Comparison of ENCODE assay signal across 9 mouse cellular contexts in the genomic region with DNA sequence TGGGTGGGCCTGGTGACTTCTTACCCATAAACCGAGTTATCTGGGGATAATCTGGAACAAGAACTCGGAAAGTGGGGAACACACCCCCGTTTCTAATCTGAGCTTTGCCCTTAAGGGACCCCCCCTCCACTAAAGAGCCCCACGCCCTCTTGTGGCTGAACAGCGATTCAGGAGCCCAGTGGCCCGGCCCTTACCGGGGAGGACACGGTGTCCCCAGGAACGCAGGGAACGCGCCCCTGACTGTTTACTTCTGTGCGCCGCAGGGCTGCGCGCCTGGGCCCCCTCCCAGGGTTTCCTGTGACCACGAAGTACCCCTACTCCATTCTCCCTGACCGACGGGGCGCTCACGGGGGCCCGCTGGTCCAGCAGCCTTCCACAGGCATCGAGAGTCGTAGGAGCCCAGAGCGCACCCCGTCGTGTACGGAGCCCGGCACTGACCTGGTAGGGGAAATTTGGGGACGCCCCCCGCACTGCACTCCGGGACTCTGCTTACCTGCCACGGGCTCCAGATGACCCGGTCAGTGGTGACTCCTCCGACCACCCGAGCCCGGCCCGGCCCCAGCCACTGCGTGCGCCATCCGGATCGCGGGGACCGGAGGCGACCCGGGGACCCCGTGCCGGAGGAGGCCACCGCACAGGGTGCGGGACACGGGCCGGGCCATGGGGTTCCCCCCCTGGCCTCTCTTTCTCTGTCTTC. TPM values are rescaled to one million over a fixed set of nuclear protein-coding genes. Genes with fewer than 3 reads are reported as not detected.
DNase-seq lines count a peak whose midpoint lies in the region; ATAC-seq and TF ChIP-seq lines count a peak whose summit lies in the region.
"Had no signal": no experiment of that assay in that cellular context is flagged by ENCODE, and none has a peak within 500 bp of the region (broad histone marks: within the 10 kb centered on the region; RNA-seq: fewer than 3 reads in every experiment).

No protein-coding gene starts in this region.

- peak overlapping the region; percentile 57 for H3K4me3 ChIP-seq in heart, postnatal 0 days (ENCODE audit: low read depth, low read length)
- H3K4me3 ChIP-seq in limb, embryonic 10.5 days = peak overlapping the region; percentile 66
- H3K4me3 ChIP-seq in midbrain, embryonic 15.5 days = peak overlapping the region; percentile 43

- no peaks in the 10 kb centered on the region for H3K36me3 ChIP-seq in heart, postnatal 0 days (replicated peaks; ENCODE audit: control insufficient read depth, insufficient read depth, low read length)
- H3K36me3 ChIP-seq in limb, embryonic 10.5 days = no peaks in the 10 kb centered on the region
- H3K36me3 ChIP-seq in midbrain, embryonic 15.5 days (replicated peaks) = no peaks in the 10 kb centered on the region

- H3K4me2 ChIP-seq in heart, postnatal 0 days (ENCODE audit: low read depth, low read length) = peak overlapping the region; percentile 97
- H3K4me2 ChIP-seq in midbrain, embryonic 15.5 days = peak overlapping the region; percentile 91

- H3K4me1 ChIP-seq in heart, postnatal 0 days (ENCODE audit: control insufficient read depth, insufficient read depth) = peaks cover 13% of the 10 kb centered on the region
- H3K4me1 ChIP-seq in limb, embryonic 10.5 days = peaks cover 86% of the 10 kb centered on the region
- H3K4me1 ChIP-seq in midbrain, embryonic 15.5 days = peaks cover 22% of the 10 kb centered on the region

- peak; percentile 38 for DNase-seq in embryo, embryonic 11 days
- no peak for DNase-seq in embryo, embryonic 10.5 days (ENCODE audit: low spot score)
- DNase-seq in adrenal gland, postnatal 14 days = peak; percentile 77
- peak; percentile 29 for DNase-seq in heart, postnatal 0 days (ENCODE audit: low spot score)
- DNase-seq in limb, embryonic 10.5 days (ENCODE audit: low spot score) = no peak
- no peak for DNase-seq in layer of hippocampus, adult 9-10 months (ENCODE audit: low spot score)

- WGBS in heart, postnatal 0 days = under 1% methylated on average over 50 of the region's 51 CpGs
- WGBS in limb, embryonic 10.5 days = under 1% methylated on average over 51 of the region's 51 CpGs
- 1% methylated on average over 49 of the region's 51 CpGs for WGBS in midbrain, embryonic 15.5 days

- H3K9ac ChIP-seq in heart, postnatal 0 days (replicated peaks; ENCODE audit: low read depth, low read length) = peak overlapping the region; percentile 58
- H3K9ac ChIP-seq in midbrain, embryonic 15.5 days = peak overlapping the region; percentile 41

- no peaks in the 10 kb centered on the region for H3K9me3 ChIP-seq in heart, postnatal 0 days (replicated peaks; ENCODE audit: control insufficient read depth, low read length)
- no peaks in the 10 kb centered on the region for H3K9me3 ChIP-seq in limb, embryonic 10.5 days (replicated peaks)
- H3K9me3 ChIP-seq in midbrain, embryonic 15.5 days = no peaks in the 10 kb centered on the region

- peak; percentile 32 for ATAC-seq in heart, postnatal 0 days (ENCODE audit: insufficient read depth, low read depth)
- no peak for ATAC-seq in midbrain, embryonic 15.5 days (replicated peaks)
- no peak for ATAC-seq in megakaryocyte-erythroid progenitor cell, adult 5-6 weeks (replicated peaks; ENCODE audit: low FRiP score, low TSS enrichment, poor library complexity, severe bottlenecking)

- H3K27ac ChIP-seq in heart, postnatal 0 days (ENCODE audit: low read depth) = peak overlapping the region; percentile 40
- peak overlapping the region; percentile 83 for H3K27ac ChIP-seq in limb, embryonic 10.5 days
- no peak overlapping the region for H3K27ac ChIP-seq in midbrain, embryonic 15.5 days

- TF ChIP-seq EP300 in heart, postnatal 0 days (IDR thresholded peaks at IDR 0.05; ENCODE audit: low read depth) = no peak

- peaks cover 45% of the 10 kb centered on the region for H3K27me3 ChIP-seq in heart, postnatal 0 days (ENCODE audit: control insufficient read depth, insufficient read depth, low read length)
- H3K27me3 ChIP-seq in limb, embryonic 10.5 days (ENCODE audit: low read depth, poor library complexity, severe bottlenecking) = peaks cover 64% of the 10 kb centered on the region
- peaks cover 75% of the 10 kb centered on the region for H3K27me3 ChIP-seq in midbrain, embryonic 15.5 days (replicated peaks)

- peak; percentile 51 for TF ChIP-seq CTCF in heart, postnatal 0 days (IDR thresholded peaks at IDR 0.05; ENCODE audit: low read depth)

RNA-seq across cellular contexts. Expression of a gene that starts 0.5 kb away (rescaled TPM):
- 4.5 and 4.8 TPM in 2 replicates for total RNA-seq in adrenal gland, postnatal 14 days (2021)
- 83.1 and 104 TPM in 2 replicates for total RNA-seq in heart, postnatal 0 days (2014; rRNA removed; ENCODE audit: low replicate concordance)
- 33.9 and 35.5 TPM in 2 replicates for polyA plus RNA-seq in heart, postnatal 0 days (2015; fragmentation: Nextera tagmentation; extraction: Ambion mirVana)
- polyA plus RNA-seq in limb, embryonic 10.5 days (2016; fragmentation: Nextera tagmentation; extraction: Ambion mirVana) = 10.8 and 12.7 TPM in 2 replicates
- polyA plus RNA-seq in midbrain, embryonic 15.5 days (2015; fragmentation: Nextera tagmentation; extraction: Ambion mirVana) = 4.1 and 4.6 TPM in 2 replicates
- total RNA-seq in megakaryocyte-erythroid progenitor cell, adult 5-6 weeks (2014; fragmentation: Nextera tagmentation) = not detected in 2 replicates
- not detected in 2 replicates for total RNA-seq in megakaryocyte-erythroid progenitor cell, adult 5-6 weeks (2017)
- total RNA-seq: hematopoietic stem cell, adult 5-6 weeks had no signal

RNA-seq across cellular contexts. Expression of a gene that starts 7.7 kb away (rescaled TPM):
- 29.1 and 37.2 TPM in 2 replicates for total RNA-seq in adrenal gland, postnatal 14 days (2021)
- total RNA-seq in heart, postnatal 0 days (2014; rRNA removed; ENCODE audit: low replicate concordance) = 25.8 and 28.9 TPM in 2 replicates
- polyA plus RNA-seq in heart, postnatal 0 days (2015; fragmentation: Nextera tagmentation; extraction: Ambion mirVana) = 21.1 and 23.0 TPM in 2 replicates
- polyA plus RNA-seq in limb, embryonic 10.5 days (2016; fragmentation: Nextera tagmentation; extraction: Ambion mirVana) = 46.0 and 50.3 TPM in 2 replicates
- 100.0 and 104 TPM in 2 replicates for polyA plus RNA-seq in midbrain, embryonic 15.5 days (2015; fragmentation: Nextera tagmentation; extraction: Ambion mirVana)
- 21.6 and 28.6 TPM in 2 replicates for total RNA-seq in megakaryocyte-erythroid progenitor cell, adult 5-6 weeks (2014; fragmentation: Nextera tagmentation)
- 13.9 and 17.9 TPM in 2 replicates for total RNA-seq in megakaryocyte-erythroid progenitor cell, adult 5-6 weeks (2017)

RNA-seq across cellular contexts. Expression of a gene that starts 13.2 kb away (rescaled TPM):
- total RNA-seq in adrenal gland, postnatal 14 days (2021) = 0.30 and 1.0 TPM in 2 replicates
- total RNA-seq in heart, postnatal 0 days (2014; rRNA removed; ENCODE audit: low replicate concordance) = 0.62 TPM in 1 of 2 replicates, not detected in the other
- 0.49 and 0.67 TPM in 2 replicates for polyA plus RNA-seq in heart, postnatal 0 days (2015; fragmentation: Nextera tagmentation; extraction: Ambion mirVana)
- polyA plus RNA-seq in limb, embryonic 10.5 days (2016; fragmentation: Nextera tagmentation; extraction: Ambion mirVana) = 1.5 and 2.2 TPM in 2 replicates
- polyA plus RNA-seq in midbrain, embryonic 15.5 days (2015; fragmentation: Nextera tagmentation; extraction: Ambion mirVana) = 1.4 TPM in 2 replicates
- total RNA-seq in megakaryocyte-erythroid progenitor cell, adult 5-6 weeks (2014; fragmentation: Nextera tagmentation) = 5.4 and 6.6 TPM in 2 replicates
- total RNA-seq in megakaryocyte-erythroid progenitor cell, adult 5-6 weeks (2017) = 1.3 and 2.3 TPM in 2 replicates
- total RNA-seq: hematopoietic stem cell, adult 5-6 weeks had no signal

RNA-seq across cellular contexts. Expression of a gene that starts 39.0 kb away (rescaled TPM):
- 22.3 and 23.9 TPM in 2 replicates for total RNA-seq in adrenal gland, postnatal 14 days (2021)
- total RNA-seq in heart, postnatal 0 days (2014; rRNA removed; ENCODE audit: low replicate concordance) = 15.1 and 16.3 TPM in 2 replicates
- 10.7 and 11.0 TPM in 2 replicates for polyA plus RNA-seq in heart, postnatal 0 days (2015; fragmentation: Nextera tagmentation; extraction: Ambion mirVana)
- polyA plus RNA-seq in limb, embryonic 10.5 days (2016; fragmentation: Nextera tagmentation; extraction: Ambion mirVana) = 12.8 and 15.5 TPM in 2 replicates
- 15.5 and 18.2 TPM in 2 replicates for polyA plus RNA-seq in midbrain, embryonic 15.5 days (2015; fragmentation: Nextera tagmentation; extraction: Ambion mirVana)
- total RNA-seq in megakaryocyte-erythroid progenitor cell, adult 5-6 weeks (2014; fragmentation: Nextera tagmentation) = 4.5 and 5.5 TPM in 2 replicates
- total RNA-seq in megakaryocyte-erythroid progenitor cell, adult 5-6 weeks (2017) = 4.1 and 7.6 TPM in 2 replicates

RNA-seq across cellular contexts. Expression of a gene that starts 39.3 kb away (rescaled TPM):
- 382 and 386 TPM in 2 replicates for total RNA-seq in adrenal gland, postnatal 14 days (2021)
- 892 and 948 TPM in 2 replicates for total RNA-seq in heart, postnatal 0 days (2014; rRNA removed; ENCODE audit: low replicate concordance)
- 1,914 and 1,978 TPM in 2 replicates for polyA plus RNA-seq in heart, postnatal 0 days (2015; fragmentation: Nextera tagmentation; extraction: Ambion mirVana)
- polyA plus RNA-seq in limb, embryonic 10.5 days (2016; fragmentation: Nextera tagmentation; extraction: Ambion mirVana) = 425 and 437 TPM in 2 replicates
- polyA plus RNA-seq in midbrain, embryonic 15.5 days (2015; fragmentation: Nextera tagmentation; extraction: Ambion mirVana) = 516 and 531 TPM in 2 replicates
- 181 and 226 TPM in 2 replicates for total RNA-seq in megakaryocyte-erythroid progenitor cell, adult 5-6 weeks (2014; fragmentation: Nextera tagmentation)
- total RNA-seq in megakaryocyte-erythroid progenitor cell, adult 5-6 weeks (2017) = 75.6 and 167 TPM in 2 replicates

Comparison
In these comparisons a context has a peak if more than half of its experiments do, and no peak if none do; other contexts are left out.
1. DNase-seq: peak in embryo, embryonic 11 days (single experiment), adrenal gland, postnatal 14 days (single experiment) and heart, postnatal 0 days (single experiment); none in embryo, embryonic 10.5 days (single experiment), limb, embryonic 10.5 days (single experiment) and layer of hippocampus, adult 9-10 months (single experiment).
2. RNA of a gene that starts 0.5 kb away (total RNA-seq): 83.1 to 104 TPM in heart, postnatal 0 days; 4.5 to 4.8 TPM in adrenal gland, postnatal 14 days and not detected in megakaryocyte-erythroid progenitor cell, adult 5-6 weeks; every median in the first group is over 10 times any median in the second.
3. Peak in every context shown above with its lines, with median percentiles within 50 percentile points of each other: H3K4me3 ChIP-seq.